In genomic region chr3:157520433-157520832, GRCm38 (mm10) we compare ENCODE assay signal across 9 mouse cellular contexts. TPM values are rescaled to one million over a fixed set of nuclear protein-coding genes. Genes with fewer than 3 reads are reported as not detected.
A peak's percentile ranks its signal among the peaks of the same experiment; 100 is the strongest.
DNase-seq lines count a peak whose midpoint lies in the region; ATAC-seq and TF ChIP-seq lines count a peak whose summit lies in the region.
"Had no signal": no experiment of that assay in that cellular context is flagged by ENCODE, and none has a peak within 500 bp of the region (broad histone marks: within the 10 kb centered on the region; RNA-seq: fewer than 3 reads in every experiment).

No protein-coding gene starts in this region.

- DNase-seq in hindbrain, embryonic 10.5 days (ENCODE audit: low spot score), result peak; percentile 48
- DNase-seq in R1 (ENCODE audit: low read depth, low spot score), result peak; percentile 49
- peak; percentile 80 for DNase-seq in embryo, embryonic 10 days (ENCODE audit: low spot score)
- DNase-seq in left cerebral cortex, adult 2 months (ENCODE audit: extremely low spot score in 1 of 2, low spot score in 2 of 2), result peak; percentile 65 to 67
- DNase-seq in midbrain, postnatal 0 days (ENCODE audit: low spot score), result peak; percentile 89
- DNase-seq in spleen, postnatal 4 days (ENCODE audit: low spot score in 2 of 2), result no peak

- peak; percentile 66 for TF ChIP-seq CTCF in left cerebral cortex, adult 2 months (IDR thresholded peaks at IDR 0.05)
- peak; percentile 89 for TF ChIP-seq CTCF in midbrain, postnatal 0 days (IDR thresholded peaks at IDR 0.05)

- no peak overlapping the region for H3K4me2 ChIP-seq in hindbrain, embryonic 12.5 days (replicated peaks)
- no peak overlapping the region for H3K4me2 ChIP-seq in hindbrain, embryonic 15.5 days
- no peak overlapping the region for H3K4me2 ChIP-seq in midbrain, postnatal 0 days (ENCODE audit: low read depth, low read length, poor library complexity, severe bottlenecking)
- H3K4me2 ChIP-seq: lung, embryonic 15.5 days had no signal

- H3K9me3 ChIP-seq in hindbrain, embryonic 10.5 days, result no peaks in the 10 kb centered on the region
- no peaks in the 10 kb centered on the region for H3K9me3 ChIP-seq in hindbrain, embryonic 12.5 days (replicated peaks)
- no peaks in the 10 kb centered on the region for H3K9me3 ChIP-seq in hindbrain, embryonic 15.5 days
- H3K9me3 ChIP-seq in midbrain, postnatal 0 days (ENCODE audit: low read length), result no peaks in the 10 kb centered on the region
- H3K9me3 ChIP-seq: lung, embryonic 15.5 days had no signal

- no peak for ATAC-seq in hindbrain, embryonic 12.5 days (ENCODE audit: low FRiP score)
- peak; percentile 78 for ATAC-seq in hindbrain, embryonic 15.5 days (ENCODE audit: low FRiP score, low read depth)
- peak; percentile 77 for ATAC-seq in midbrain, postnatal 0 days (ENCODE audit: low FRiP score)

- peaks cover 10% of the 10 kb centered on the region for H3K27me3 ChIP-seq in hindbrain, embryonic 10.5 days (ENCODE audit: insufficient read depth, poor library complexity, severe bottlenecking)
- peaks cover 9% of the 10 kb centered on the region for H3K27me3 ChIP-seq in hindbrain, embryonic 12.5 days
- peaks cover 5% of the 10 kb centered on the region; the same call in 1 of the 2 replicates for H3K27me3 ChIP-seq in hindbrain, embryonic 15.5 days
- H3K27me3 ChIP-seq in midbrain, postnatal 0 days (ENCODE audit: insufficient read depth, low read length), result no peaks in the 10 kb centered on the region

- no peak overlapping the region for H3K27ac ChIP-seq in hindbrain, embryonic 10.5 days
- H3K27ac ChIP-seq in hindbrain, embryonic 12.5 days, result no peak overlapping the region
- no peak overlapping the region for H3K27ac ChIP-seq in hindbrain, embryonic 15.5 days (replicated peaks)
- no peak overlapping the region for H3K27ac ChIP-seq in left cerebral cortex, adult 2 months
- no peak overlapping the region for H3K27ac ChIP-seq in midbrain, postnatal 0 days (ENCODE audit: low read depth, low read length)
- H3K27ac ChIP-seq: lung, embryonic 15.5 days had no signal

- H3K4me3 ChIP-seq in hindbrain, embryonic 10.5 days, result no peak overlapping the region
- H3K4me3 ChIP-seq in hindbrain, embryonic 12.5 days, result no peak overlapping the region
- no peak overlapping the region for H3K4me3 ChIP-seq in hindbrain, embryonic 15.5 days
- H3K4me3 ChIP-seq in left cerebral cortex, adult 2 months, result no peak overlapping the region
- no peak overlapping the region for H3K4me3 ChIP-seq in midbrain, postnatal 0 days (ENCODE audit: low read depth, low read length)
- H3K4me3 ChIP-seq: lung, embryonic 15.5 days had no signal

- intact Hi-C loops in left cerebral cortex, adult 2 months (cut with DNase I), result loop anchor here (5.0 kb wide), 1 partner anchor 288 kb away; no protein-coding TSS in a partner anchor

- H3K36me3 ChIP-seq in hindbrain, embryonic 10.5 days, result no peaks in the 10 kb centered on the region
- no peaks in the 10 kb centered on the region for H3K36me3 ChIP-seq in hindbrain, embryonic 12.5 days
- H3K36me3 ChIP-seq in hindbrain, embryonic 15.5 days, result no peaks in the 10 kb centered on the region
- H3K36me3 ChIP-seq in midbrain, postnatal 0 days (ENCODE audit: insufficient read depth, low read length), result no peaks in the 10 kb centered on the region
- H3K36me3 ChIP-seq: lung, embryonic 15.5 days had no signal

- H3K4me1 ChIP-seq in hindbrain, embryonic 10.5 days (replicated peaks), result no peaks in the 10 kb centered on the region
- no peaks in the 10 kb centered on the region for H3K4me1 ChIP-seq in hindbrain, embryonic 12.5 days
- H3K4me1 ChIP-seq in hindbrain, embryonic 15.5 days (replicated peaks), result no peaks in the 10 kb centered on the region
- no peaks in the 10 kb centered on the region for H3K4me1 ChIP-seq in midbrain, postnatal 0 days (ENCODE audit: insufficient read depth, low read length)
- H3K4me1 ChIP-seq: lung, embryonic 15.5 days had no signal

- WGBS in hindbrain, embryonic 10.5 days, result 2% methylated on average over 1 of the region's 1 CpGs
- 0% methylated on average over 1 of the region's 1 CpGs for WGBS in hindbrain, embryonic 12.5 days
- 0% methylated on average over 1 of the region's 1 CpGs for WGBS in hindbrain, embryonic 15.5 days
- WGBS in midbrain, postnatal 0 days, result 0% methylated on average over 1 of the region's 1 CpGs

- no peak overlapping the region for H3K9ac ChIP-seq in hindbrain, embryonic 12.5 days
- H3K9ac ChIP-seq in hindbrain, embryonic 15.5 days, result no peak overlapping the region
- no peak overlapping the region for H3K9ac ChIP-seq in midbrain, postnatal 0 days (replicated peaks; ENCODE audit: low read length, poor library complexity, severe bottlenecking)
- H3K9ac ChIP-seq: lung, embryonic 15.5 days had no signal

RNA-seq across cellular contexts. Expression of gene Zranb2, which starts 13.5 kb away (rescaled TPM):
- polyA plus RNA-seq in hindbrain, embryonic 10.5 days (2016; fragmentation: Nextera tagmentation; extraction: Ambion mirVana), result 90.4 and 107 TPM in 2 replicates
- polyA plus RNA-seq in hindbrain, embryonic 12.5 days (2016; fragmentation: Nextera tagmentation; extraction: Ambion mirVana), result 118 and 125 TPM in 2 replicates
- 95.7 and 103 TPM in 2 replicates for polyA plus RNA-seq in hindbrain, embryonic 15.5 days (2015; fragmentation: Nextera tagmentation; extraction: Ambion mirVana)
- total RNA-seq in left cerebral cortex, adult 2 months (2021), result 100 to 1,000 TPM; 151 to 161 TPM
- total RNA-seq in midbrain, postnatal 0 days (2014; rRNA removed), result 68.7 and 103 TPM in 2 replicates
- polyA plus RNA-seq in midbrain, postnatal 0 days (2015; fragmentation: Nextera tagmentation; extraction: Ambion mirVana), result 98.4 and 103 TPM in 2 replicates

RNA-seq across cellular contexts. Expression of gene Ptger3, which starts 46.3 kb away (rescaled TPM):
- 0.81 and 3.5 TPM in 2 replicates for polyA plus RNA-seq in hindbrain, embryonic 10.5 days (2016; fragmentation: Nextera tagmentation; extraction: Ambion mirVana)
- 2.7 and 3.8 TPM in 2 replicates for polyA plus RNA-seq in hindbrain, embryonic 12.5 days (2016; fragmentation: Nextera tagmentation; extraction: Ambion mirVana)
- 6.1 and 7.6 TPM in 2 replicates for polyA plus RNA-seq in hindbrain, embryonic 15.5 days (2015; fragmentation: Nextera tagmentation; extraction: Ambion mirVana)
- 1 to 10 TPM; 3.0 to 3.7 TPM for total RNA-seq in left cerebral cortex, adult 2 months (2021)
- 9.4 and 10.1 TPM in 2 replicates for total RNA-seq in midbrain, postnatal 0 days (2014; rRNA removed)
- polyA plus RNA-seq in midbrain, postnatal 0 days (2015; fragmentation: Nextera tagmentation; extraction: Ambion mirVana), result 6.6 and 7.8 TPM in 2 replicates

Comparison
In these comparisons a context has a peak if more than half of its experiments do, and no peak if none do; other contexts are left out.
1. DNase-seq: peak in hindbrain, embryonic 10.5 days (single experiment), R1 (single experiment), embryo, embryonic 10 days (single experiment), left cerebral cortex, adult 2 months (2 of 2) and midbrain, postnatal 0 days (single experiment); none in spleen, postnatal 4 days (0 of 2).